Mouse (Mus musculus): Measurements from ENCODE around the gene Calr4.
A peak's percentile ranks its signal among the peaks of the same experiment; 100 is the strongest.

Calr4 gene

DNA sequence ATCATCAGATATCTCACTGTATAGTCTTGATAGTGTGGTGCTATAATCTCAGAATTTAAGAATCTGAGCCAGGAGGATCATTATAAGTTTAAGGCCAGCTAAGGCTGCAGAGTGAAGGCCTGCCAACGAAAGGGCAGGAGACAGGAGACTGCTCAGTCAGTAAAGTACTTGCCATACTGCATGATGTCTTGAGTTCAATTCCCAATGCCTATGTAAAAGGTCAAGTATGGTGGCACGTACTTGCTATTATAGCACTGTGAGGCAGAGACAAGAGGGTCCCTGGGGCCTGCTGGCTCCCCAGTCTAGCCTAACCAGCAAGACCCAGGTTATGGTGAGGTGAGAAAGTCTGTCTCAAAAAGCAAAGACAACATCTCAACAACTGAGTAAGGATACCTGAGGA, at the start of gene Calr4:
Gene Calr4 (plus strand): TSS at position 301 of the 400 bp plus-strand sequence.
- DNase-seq = no peak

DNA sequence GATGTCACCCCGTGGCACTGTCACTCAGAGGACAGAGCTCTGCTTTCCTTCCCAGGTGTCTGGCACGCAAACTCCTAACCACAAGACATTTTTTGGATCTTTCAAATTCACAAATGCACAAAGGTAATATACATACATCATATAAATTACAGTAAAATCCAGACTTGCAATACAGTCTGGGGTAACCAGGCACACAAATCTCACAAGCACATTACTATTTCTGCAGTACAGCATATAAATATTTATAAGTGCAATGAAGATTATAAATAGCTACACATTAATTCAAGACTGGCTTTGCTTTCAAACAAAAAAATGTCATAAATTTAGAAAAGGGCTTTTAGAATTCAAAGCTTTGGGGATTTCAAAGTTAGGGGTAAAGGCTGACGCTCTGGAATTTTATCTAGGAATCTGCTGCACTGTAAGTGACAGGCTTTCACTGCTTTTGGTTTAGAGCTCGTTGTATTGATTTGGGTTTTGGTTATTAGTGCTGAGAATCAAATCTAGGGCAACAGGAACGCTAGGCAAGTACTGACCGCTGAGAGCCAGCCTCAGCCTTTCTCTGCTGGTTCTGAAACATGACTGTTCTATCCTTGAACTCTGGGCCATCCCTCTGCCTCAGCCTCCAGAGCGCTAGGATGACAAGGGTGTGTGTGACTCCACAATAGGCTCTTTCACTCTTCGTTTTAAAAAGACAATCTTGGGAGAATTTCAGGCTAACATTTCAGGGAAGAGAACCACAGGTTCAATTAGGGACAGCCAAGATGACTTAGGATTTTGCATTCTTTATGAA, 48.5 kb upstream of the Calr4 start:
- DNase-seq = no peak

DNA sequence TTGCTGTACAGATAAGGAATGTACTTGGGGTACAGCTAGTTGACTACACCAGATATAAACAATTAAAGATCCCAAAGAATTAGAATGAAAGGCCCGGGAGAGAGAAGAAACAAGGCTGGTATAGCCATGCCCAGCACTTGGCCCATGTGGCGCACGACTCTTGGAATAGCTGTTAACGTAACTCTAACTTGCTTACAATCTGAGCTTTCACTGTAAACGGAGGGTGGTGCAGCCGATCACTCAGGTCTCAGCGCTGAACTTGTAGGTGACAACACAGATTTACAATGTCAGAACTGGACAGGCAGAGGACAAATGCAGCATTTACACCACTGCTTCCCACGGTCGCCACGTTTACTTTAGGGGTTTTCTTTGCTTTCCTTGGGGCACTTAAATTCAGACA, 42.7 kb upstream of the Calr4 start:
- DNase-seq = no peak

DNA sequence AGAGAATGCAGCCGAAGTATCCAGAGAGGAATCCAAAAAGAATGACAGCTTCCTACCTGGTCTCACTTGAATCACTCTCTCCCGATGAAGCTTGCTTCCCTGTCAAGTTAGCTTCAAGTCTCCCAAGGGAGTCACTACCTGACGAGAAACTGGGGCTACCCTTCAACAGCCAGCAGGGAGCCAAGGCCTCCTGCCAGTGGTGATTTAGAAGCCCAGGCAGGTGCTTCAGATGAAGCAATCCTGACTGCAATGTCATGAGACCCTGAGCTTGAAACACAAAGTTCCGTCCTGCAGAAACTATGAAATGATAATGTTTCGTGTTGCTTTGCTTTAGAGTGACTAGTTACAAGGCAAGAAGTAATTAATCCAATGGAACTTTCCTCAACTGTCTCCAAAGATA, 40.4 kb upstream of the Calr4 start:
- DNase-seq = no peak

DNA sequence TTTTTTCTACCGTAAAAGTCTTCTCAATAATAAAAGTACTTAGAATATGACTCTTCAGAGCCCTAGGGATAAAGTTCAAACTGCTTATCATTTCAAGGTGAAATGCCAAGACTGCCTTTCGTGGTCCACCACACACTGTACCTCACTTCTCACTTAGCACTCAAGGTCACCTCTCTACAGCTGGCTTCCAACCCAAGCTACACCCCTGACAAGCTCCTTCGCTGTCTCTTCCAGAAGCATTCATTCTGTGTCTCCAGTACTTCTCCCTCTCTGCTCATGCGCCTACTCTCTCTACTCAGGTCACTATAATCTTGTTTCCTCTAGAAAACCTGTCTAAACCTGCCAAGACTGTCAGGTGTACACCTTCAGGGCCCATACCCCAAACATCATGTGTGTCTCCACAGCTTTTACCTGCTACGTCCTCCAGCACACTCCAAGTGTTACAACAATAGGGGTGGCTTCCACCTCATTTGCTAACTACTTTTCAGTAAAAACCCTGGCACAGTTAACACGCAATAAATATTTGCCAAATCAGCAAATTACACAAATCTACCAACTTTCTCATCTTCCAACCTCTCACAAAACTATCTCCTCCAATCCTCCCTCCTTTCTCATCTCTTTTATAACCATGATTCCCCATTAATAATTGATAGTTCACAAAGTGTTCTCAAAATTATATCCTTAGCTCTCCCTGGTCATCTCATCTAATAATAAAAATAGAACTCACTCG, 38.2 kb upstream of the Calr4 start:
- no peak for DNase-seq

DNA sequence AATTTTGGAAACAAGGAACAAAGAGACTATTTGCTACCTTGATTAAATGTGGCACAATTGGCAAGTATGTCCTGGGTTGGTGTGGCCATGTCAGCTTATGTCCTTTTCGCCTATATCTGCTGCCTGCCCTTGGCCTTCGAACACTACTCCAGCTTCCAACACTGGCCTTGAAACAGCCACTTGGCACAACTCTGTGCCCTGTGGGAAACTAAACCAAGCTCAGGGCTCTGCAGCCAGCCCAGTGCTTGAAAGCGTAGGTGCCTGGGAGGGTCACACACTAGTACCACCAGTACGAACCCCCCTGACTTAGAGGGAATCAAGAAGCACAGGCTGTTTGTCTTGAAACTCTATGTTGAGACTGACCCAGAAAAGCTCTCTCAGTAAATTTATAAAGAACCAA, 35.2 kb upstream of the Calr4 start:
- DNase-seq = no peak

DNA sequence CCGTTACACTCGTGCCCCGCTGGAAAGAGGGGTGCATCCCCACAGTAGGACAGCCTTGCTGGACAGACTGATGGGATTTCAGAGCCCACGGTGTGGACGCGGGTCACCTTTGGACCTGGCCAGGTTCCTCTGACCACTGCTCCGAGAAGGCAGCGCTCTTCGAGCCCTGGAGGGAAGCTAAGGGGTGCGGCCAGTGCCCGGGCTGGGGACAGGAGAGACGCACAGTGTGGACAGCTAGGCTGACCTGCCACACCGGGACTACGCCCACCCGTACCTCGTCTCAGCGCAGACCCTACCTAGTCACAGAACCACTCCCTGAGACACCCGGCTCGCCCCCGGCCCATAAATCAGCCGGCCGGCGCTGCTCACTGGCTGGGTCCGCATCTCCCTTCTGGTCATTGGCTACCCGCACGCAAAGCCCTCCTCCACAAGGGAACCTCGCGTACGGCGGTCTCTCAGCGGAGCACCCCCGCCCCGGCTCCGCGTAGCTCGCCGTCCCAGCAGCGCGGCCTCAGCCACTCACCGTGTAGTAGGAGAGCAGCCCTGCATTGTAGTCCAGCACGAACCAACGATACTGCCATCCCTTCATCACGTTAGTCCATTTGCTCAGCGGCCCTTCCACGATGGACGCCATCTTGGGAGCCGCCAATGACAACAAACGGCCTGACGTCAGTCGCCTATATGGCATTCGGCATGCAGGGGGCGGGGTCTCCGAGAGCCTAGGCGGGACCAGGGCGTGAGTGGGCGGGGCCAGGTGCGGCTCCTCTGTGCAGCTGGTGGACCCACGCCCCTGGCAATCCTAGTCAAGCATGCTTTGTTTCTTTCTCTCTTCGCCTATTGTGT, 32.5 kb upstream of the Calr4 start, which contains the start of gene Osbpl9:
Gene Osbpl9 (minus strand): TSS at position 691 of the 843 bp plus-strand sequence.
- peak; percentile 98 for DNase-seq

DNA sequence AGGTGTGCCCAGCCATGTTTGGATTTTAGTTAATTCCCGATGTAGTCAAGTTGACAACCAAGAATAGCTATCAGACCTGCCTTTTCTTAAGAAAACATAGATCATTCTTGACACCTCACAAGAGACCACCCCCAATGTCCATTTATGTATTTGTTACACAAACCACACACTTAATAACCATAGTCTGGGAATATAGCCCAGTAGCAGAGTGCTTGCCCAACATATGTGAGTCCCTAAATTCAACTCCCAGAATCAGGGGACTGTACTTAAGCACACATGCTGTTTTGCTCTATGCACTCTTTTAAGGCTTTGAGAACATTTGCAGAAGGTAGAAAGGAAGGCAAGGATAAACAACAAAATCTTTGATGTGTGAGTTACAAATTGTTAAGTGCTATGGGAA, 30.4 kb upstream of the Calr4 start:
- DNase-seq = no peak

DNA sequence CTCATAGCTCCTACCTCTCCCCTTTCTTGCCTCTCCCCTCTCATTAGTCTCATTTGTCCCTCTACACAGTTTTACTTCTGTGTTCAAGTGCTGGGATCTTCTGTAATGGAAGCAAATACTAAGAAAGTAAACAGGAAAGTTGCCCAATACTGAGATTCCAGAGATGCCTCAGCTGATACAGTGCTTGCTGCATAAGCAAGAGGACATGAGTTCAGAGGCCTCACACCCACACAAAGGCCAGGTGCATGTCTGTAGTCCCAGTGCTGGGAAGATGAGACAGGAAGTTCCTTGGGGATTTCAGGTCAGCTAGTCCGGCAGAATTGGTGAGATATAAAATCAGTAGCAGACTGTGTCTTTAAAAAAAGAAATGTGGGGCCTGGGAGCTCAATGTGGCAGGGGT, 29.9 kb upstream of the Calr4 start:
- no peak for DNase-seq

DNA sequence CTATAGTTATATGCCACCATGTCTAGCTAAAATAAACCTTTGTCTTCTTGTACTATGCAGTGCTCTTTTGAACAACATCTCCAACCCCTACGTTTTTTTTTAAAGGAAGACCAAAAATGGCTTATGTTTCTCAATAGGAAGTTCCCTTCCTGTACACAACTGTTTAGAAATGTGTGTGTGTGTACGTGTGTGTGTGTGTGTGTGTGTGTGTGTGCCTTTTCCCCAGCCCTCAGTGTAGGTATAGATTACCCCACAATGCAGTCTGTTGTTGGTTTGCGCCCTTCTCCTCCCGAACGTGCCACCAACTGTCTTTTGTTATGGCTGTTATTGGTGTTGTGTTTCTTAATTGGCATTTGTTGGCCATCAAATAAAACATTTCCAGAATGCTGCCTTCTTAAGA, 26.8 kb upstream of the Calr4 start:
- DNase-seq = no peak

DNA sequence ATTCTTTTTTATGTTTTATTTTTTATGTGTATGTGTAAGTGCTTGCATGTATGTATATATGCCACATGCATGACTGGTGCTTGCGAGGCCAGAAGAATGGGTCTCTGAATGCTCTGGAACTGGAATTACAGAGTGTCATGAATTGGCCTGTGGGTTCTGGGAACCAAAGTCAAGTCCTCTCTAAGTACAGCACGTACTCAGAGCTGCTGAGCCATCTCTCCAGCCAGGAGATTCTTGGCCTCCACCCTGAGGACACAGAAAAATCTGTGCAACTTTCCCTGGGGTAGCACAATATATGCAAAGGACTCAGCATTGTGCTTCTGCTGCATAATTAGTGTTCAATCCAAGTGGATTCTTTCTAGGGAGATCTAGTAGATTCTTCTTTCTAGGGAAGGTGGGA, 24.0 kb upstream of the Calr4 start:
- no peak for DNase-seq

DNA sequence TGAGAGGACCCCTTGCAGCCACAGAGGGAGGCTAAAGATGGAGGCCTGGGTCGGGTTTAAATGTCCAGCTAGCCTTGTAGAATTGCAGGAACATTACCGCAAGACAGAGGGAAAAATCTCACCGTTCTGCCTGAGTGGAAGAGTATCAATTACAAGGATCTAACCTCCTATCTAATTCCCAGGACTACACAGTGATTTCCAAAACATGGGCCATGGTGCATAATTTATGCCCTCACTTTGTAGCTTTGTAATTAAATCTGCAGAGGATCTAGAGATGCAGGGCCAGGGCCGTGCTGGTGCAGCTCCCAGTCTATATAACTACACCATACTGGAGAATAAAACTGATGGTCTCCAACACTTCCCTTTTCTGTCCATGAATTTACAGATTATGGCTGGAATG, 23.4 kb upstream of the Calr4 start:
- no peak for DNase-seq

DNA sequence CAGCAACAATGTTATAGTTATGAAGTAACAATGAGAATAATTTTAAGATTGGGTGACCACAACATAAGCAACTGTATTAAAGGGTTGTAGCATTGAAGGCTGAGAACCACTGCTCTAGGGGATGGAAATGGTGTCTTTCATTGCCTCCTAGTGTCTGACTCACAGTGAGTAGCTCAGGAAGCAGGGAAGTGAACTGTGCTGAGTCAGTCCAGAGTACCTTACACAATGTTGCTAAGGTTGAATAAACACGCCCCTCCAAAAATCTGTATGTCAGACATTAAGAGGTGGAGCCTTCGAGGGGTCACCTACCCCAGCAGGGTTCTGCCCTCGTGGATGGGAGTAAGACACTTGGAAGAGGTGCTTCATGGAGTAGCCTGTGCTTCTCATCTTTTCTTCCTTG, 20.3 kb upstream of the Calr4 start:
- DNase-seq = no peak

DNA sequence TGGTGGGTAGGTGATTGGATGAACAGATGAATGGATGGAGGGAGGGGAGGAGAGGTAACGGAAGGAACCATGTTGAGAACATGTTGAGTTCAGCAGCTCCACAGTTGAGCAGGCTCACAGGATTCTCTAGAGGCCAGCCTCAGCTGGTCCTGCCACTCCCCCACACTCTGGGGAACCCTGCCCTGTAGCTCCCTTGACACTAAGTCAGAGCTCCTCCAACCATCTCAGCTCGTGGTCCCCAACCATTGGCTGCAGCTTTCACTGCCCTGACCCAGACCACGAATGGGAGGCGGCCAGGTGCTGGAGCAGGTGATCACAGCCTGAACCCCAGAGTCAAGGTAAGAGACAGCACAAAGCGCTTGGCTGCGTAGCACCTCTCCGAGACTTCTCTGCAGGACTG, 16.3 kb upstream of the Calr4 start:
- DNase-seq = no peak

DNA sequence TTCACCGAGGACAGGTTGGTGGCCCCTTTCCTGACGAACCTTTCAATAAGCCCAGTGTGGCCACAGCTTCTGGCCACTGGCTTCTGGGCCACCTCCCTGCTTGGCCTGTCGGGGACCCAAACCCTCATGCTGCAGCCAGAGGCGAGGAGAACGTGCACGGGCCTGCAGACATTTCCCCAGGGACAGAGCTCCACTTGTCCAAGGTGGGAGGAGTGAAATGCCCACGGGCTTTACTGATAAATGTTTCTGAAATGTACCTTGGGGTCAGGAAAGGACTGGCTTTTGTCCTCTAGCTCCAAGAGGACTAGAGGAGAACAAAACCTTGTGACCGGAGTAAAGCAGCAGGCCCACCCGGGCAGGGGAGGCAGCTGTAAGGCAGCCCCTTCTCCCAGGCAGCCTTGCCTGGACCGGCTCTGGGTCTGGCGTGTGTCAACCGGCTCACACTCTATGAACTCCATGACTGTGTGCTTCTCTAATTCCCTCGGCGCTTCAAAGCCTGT, 13.8 kb upstream of the Calr4 start:
- DNase-seq = no peak

DNA sequence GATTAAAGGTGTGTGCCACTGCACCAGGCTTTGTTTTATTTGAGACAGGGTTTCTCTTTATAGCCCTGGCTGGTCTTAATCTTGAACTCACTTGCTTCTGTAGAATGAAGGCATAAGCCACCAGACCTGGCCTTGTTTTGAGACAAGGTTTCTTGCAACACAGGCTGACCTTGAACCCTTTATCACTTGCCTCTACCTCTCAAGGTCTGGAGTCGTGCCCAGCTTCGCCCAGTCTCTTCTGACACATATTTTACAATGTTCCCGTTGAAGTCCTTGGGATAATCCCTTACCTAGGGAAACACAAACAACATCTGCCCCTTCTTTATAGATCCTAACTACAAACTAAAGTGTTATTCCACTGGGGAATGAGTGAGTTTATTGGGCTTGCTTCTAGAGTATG, 12.3 kb upstream of the Calr4 start:
- no peak for DNase-seq

DNA sequence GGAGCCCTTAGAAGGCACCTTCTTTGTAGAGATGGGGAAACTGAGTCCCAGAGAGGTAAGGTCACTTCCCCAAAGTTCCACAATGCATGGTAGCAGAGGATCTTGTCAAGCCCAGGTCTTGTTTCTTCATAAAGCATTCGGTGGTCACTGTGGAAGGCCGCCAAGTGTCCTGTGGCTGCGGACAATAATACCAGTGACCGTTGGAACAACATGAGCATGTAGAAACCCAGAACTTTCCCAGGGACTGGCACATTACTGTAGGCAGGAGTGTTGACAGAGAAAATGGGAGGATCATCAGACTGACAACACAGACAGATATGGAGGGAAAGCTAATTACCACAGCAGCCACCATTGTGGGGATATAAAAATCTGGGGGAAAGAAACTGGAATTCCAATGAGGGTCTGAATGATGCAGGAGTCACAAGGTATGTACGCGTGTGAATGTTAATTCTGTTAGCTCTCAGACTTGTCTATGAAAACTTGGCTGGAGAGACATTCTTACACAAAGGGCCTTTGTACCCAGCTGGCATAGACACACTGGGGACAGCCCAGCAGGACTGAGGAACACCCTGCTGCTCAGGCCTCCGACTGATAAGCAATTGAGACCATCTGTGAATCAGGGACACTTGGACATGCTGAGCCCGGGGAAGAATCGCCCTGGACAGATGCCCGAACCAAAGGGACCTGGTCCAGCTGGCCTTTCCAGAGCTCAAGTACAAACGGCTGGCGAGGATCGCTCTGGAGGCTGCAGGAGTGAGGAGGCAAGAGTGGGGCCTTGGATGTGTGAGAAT, 9.3 kb upstream of the Calr4 start:
- DNase-seq = no peak

DNA sequence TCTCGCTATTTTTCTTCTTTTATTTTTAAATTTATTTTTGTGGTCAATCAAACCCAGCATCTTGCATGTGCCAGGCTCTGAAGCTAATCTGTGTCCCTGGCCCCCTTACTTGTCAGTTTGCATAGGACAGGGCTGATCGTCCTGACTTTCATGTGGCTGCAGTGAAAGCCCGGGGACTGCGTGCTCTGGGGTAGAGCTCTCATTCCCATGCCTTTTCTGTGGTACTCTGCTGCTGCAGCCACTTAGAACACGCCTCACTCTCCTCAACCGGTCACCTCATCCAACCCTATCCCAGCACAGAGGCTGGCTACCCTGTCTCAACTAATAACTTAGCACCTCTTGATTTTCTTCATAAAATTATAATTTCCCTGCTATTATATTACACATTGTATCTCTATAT, 8.7 kb upstream of the Calr4 start:
- no peak for DNase-seq

DNA sequence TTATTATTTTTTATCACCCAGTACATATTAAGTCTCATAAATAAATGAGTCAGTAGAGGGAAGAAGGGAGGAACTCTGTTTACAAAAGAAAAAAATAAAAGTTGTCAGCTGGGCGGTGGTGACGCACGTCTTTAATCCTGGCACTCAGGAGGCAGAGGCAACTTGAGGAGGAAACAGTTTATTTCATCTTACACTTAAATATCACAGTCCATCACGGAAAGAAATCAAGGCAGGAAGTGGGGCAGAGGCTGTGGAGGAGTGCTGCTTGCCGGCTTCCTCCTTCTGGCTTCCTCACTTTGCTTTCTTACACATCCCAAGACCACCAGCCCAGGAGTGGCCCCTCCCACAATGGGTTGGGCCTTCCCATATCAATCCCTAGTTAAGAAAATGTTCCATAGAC, 8.2 kb upstream of the Calr4 start:
- DNase-seq = no peak

DNA sequence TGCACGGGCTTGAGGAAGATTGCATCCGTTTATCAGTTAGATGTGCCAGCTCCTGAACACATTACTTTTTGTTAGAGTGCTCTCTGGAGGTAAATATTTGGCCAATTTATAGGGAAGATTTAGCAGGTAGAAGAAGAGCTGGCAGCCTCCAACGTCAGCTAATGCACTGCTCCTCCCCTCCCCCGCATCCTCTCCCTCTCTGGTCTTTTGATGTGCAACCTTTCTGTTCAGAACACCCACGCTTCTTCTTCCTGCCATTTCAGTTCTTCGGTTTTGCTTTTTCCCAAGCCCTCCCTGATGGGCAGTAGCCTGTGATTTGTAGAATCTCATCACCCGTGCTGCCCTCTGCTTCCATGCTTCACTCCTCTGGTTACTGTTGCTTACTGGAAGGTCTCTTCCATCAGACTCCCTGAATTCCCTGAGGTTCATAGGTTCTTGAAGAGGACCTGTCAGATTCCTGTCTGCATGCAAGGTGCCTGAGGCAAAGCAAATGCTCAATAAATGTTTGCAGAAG, 4.5 kb upstream of the Calr4 start:
- no peak for DNase-seq

DNA sequence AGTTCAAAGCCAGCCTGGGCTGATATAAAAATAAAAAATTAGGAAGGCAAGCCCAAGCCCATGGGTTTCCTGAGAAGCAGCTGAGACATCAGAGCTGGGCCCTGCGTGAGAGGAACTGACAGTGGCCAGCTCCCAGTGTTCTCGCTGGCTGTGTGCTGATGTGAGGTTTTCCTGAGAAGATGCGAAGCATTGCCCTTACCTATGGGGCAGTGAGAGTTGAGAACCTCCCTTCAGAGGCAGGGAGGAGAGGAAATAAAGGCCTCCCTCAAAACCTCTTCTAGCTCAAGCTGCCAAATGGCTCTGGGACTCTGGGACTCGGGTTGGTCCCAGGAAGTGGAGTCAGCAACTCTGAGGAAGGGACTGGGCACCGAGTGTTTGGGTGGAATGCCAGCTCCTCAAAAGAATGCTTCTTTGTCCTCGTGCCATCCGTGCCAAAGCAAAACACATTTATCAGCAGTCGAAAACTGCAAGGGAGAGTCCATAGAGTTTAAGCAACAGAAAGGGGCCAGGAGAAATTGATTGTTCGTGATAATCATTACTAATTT, 593 bp downstream of the Calr4 start:
- DNase-seq = no peak
